Mouse (Mus musculus) forebrain, embryonic 10.5 days (tissue): ENCODE data around the gene Shbg. TPM values are rescaled to one million over a fixed set of nuclear protein-coding genes. Genes with fewer than 3 reads are reported as not detected.
"Not testable (repeated sequence)": the region's sequence is repeated elsewhere in the genome, so short reads cannot be mapped to it uniquely, and the experiment has no call there.

Experiments used
- DNase-seq: peaks from one replicate; pipeline ENCODE4 v3.0.0-alpha.2; 2017; ENCODE audit warnings: low spot score; ENCODE audit errors: extremely low spot score
- H3K27ac ChIP-seq: fragments of 300-500 bp; sonication (generic); 2 replicates; pipeline ENCODE4 v1.5.1; 2016; ENCODE audit warnings: mild to moderate bottlenecking
- H3K27me3 ChIP-seq: fragments of 300-500 bp; sonication (generic); 2 replicates; pipeline ENCODE4 v1.6.1; 2016; ENCODE audit warnings: mild to moderate bottlenecking; ENCODE audit not compliant: poor library complexity, severe bottlenecking
- H3K36me3 ChIP-seq: fragments of 300-500 bp; sonication (generic); replicated peaks from 2 replicates; pipeline ENCODE4 v1.6.1; 2016; ENCODE audit warnings: mild to moderate bottlenecking, moderate library complexity
- H3K4me1 ChIP-seq: fragments of 300-500 bp; sonication (generic); 2 replicates; pipeline ENCODE4 v1.6.1; 2016
- H3K4me3 ChIP-seq: fragments of 300-500 bp; sonication (generic); 2 replicates; pipeline ENCODE4 v1.5.1; 2016; ENCODE audit warnings: mild to moderate bottlenecking, moderate library complexity
- H3K9me3 ChIP-seq: fragments of 300-500 bp; sonication (generic); 2 replicates; pipeline ENCODE4 v1.6.1; 2016; ENCODE audit warnings: mild to moderate bottlenecking, moderate library complexity
- WGBS: fragments of 180-500 bp; shearing (Covaris S2); methylation state at CpG from one replicate; pipeline ENCODE4 v1.1.7; 2016; 5-methylcytosine and 5-hydroxymethylcytosine counted together
- polyA plus RNA-seq: library from polyadenylated mRNA; unstranded; fragments of >200 nt; fragmentation: Nextera tagmentation; extraction: Ambion mirVana; gene quantifications from 2 replicates; pipeline ENCODE4 v1.2.1, GENCODE M21; 2016

Shbg gene
- polyA plus RNA-seq, 1 experiment from 2014 or later = not detected

GRCm38 (mm10) chr11:69656065-69656455 is 38.4 kb upstream of the Shbg start:
- Histone ChIP-seq H3K27ac (no peak overlapping the region), H3K4me1 (peaks cover 45% of the 10 kb centered on the region), H3K4me3 (peak overlapping the region; percentile 29), H3K36me3 (peaks cover 91% of the 10 kb centered on the region), H3K27me3 (no peaks in the 10 kb centered on the region), H3K9me3 (no peaks in the 10 kb centered on the region)
- DNase-seq = no peak
- 87% methylated on average over 5 of the region's 5 CpGs for WGBS

- H3K4me3 ChIP-seq = peak within 1 kb of the TSS; percentile 29
- H3K27me3 ChIP-seq = no peaks in the 10 kb centered on the region
- DNase-seq = peak; percentile 77
- H3K9me3 ChIP-seq = no peaks in the 10 kb centered on the region
- peaks cover 97% of the 10 kb centered on the region for H3K36me3 ChIP-seq
- peaks cover 42% of the 10 kb centered on the region for H3K4me1 ChIP-seq
- WGBS = 26% methylated on average over 34 of the region's 34 CpGs
- H3K27ac ChIP-seq = peak within 1 kb of the TSS; percentile 56; the same call in 1 of the 2 replicates
These were observed 37.8 kb upstream of the Shbg start, which contains the start of gene Sox15 for GRCm38 (mm10) chr11:69655264-69656064. Sox15 (plus strand) TSS chr11:69655314.

- 50% methylated on average over 9 of the region's 9 CpGs for WGBS
- Histone ChIP-seq H3K9me3 (no peaks in the 10 kb centered on the region), H3K4me1 (peaks cover 42% of the 10 kb centered on the region), H3K27ac (0 out of 2 replicates have a peak overlapping the region, but pooled peaks have one; percentile 56), H3K36me3 (peaks cover 97% of the 10 kb centered on the region), H3K4me3 (peak overlapping the region; percentile 29), H3K27me3 (no peaks in the 10 kb centered on the region)
- no peak for DNase-seq
These were observed 37.1 kb upstream of the Shbg start for GRCm38 (mm10) chr11:69654760-69655159.

GRCm38 (mm10) chr11:69653399-69653798 is 35.7 kb upstream of the Shbg start:
- Histone ChIP-seq H3K27me3 (no peaks in the 10 kb centered on the region), H3K4me3 (no peak overlapping the region), H3K36me3 (peaks cover 97% of the 10 kb centered on the region), H3K9me3 (no peaks in the 10 kb centered on the region), H3K27ac (0 out of 2 replicates have a peak overlapping the region, but pooled peaks have one; percentile 3), H3K4me1 (peaks cover 39% of the 10 kb centered on the region)
- no peak for DNase-seq
- WGBS = 74% methylated on average over 5 of the region's 5 CpGs

GRCm38 (mm10) chr11:69645860-69646259 is 28.2 kb upstream of the Shbg start:
- no peaks in the 10 kb centered on the region for H3K9me3 ChIP-seq
- H3K4me3 ChIP-seq = no peak overlapping the region
- no peak for DNase-seq
- H3K4me1 ChIP-seq = no peaks in the 10 kb centered on the region
- 94% methylated on average over 5 of the region's 5 CpGs for WGBS
- H3K36me3 ChIP-seq = peaks cover 99% of the 10 kb centered on the region
- no peak overlapping the region for H3K27ac ChIP-seq
- no peaks in the 10 kb centered on the region for H3K27me3 ChIP-seq

GRCm38 (mm10) chr11:69635471-69635870 is 17.8 kb upstream of the Shbg start:
- no peaks in the 10 kb centered on the region for H3K27me3 ChIP-seq
- DNase-seq = no peak
- no peak overlapping the region for H3K27ac ChIP-seq
- peaks cover 33% of the 10 kb centered on the region for H3K4me1 ChIP-seq
- H3K4me3 ChIP-seq = peak overlapping the region; percentile 18; the same call in 1 of the 2 replicates
- WGBS = 91% methylated on average over 3 of the region's 3 CpGs
- no peaks in the 10 kb centered on the region for H3K9me3 ChIP-seq
- peaks cover 51% of the 10 kb centered on the region for H3K36me3 ChIP-seq

- H3K9me3 ChIP-seq = no peaks in the 10 kb centered on the region
- peaks cover 30% of the 10 kb centered on the region for H3K36me3 ChIP-seq
- DNase-seq = no peak
- WGBS = under 1% methylated on average over 49 of the region's 50 CpGs
- H3K27me3 ChIP-seq = no peaks in the 10 kb centered on the region
- H3K4me3 ChIP-seq = peak overlapping the region; percentile 99
- peak overlapping the region; percentile 99 for H3K27ac ChIP-seq
- H3K4me1 ChIP-seq = peaks cover 33% of the 10 kb centered on the region
These were observed 15.6 kb upstream of the Shbg start for GRCm38 (mm10) chr11:69633128-69633866.

GRCm38 (mm10) chr11:69632284-69633089 is 14.8 kb upstream of the Shbg start, which contains the start of gene Fxr2:
Fxr2 (plus strand) TSS chr11:69632990.
- Histone ChIP-seq H3K36me3 (peaks cover 22% of the 10 kb centered on the region), H3K9me3 (no peaks in the 10 kb centered on the region), H3K4me1 (peaks cover 33% of the 10 kb centered on the region), H3K4me3 (peak within 1 kb of the TSS; percentile 99), H3K27ac (peak within 1 kb of the TSS; percentile 99), H3K27me3 (no peaks in the 10 kb centered on the region)
- DNase-seq = peak; percentile 100
- under 1% methylated on average over 49 of the region's 56 CpGs for WGBS

GRCm38 (mm10) chr11:69629802-69630201 is 12.1 kb upstream of the Shbg start:
- H3K27ac ChIP-seq = no peak overlapping the region
- 70% methylated on average over 1 of the region's 1 CpGs for WGBS
- no peaks in the 10 kb centered on the region for H3K9me3 ChIP-seq
- no peak for DNase-seq
- peaks cover 23% of the 10 kb centered on the region for H3K4me1 ChIP-seq
- H3K27me3 ChIP-seq = no peaks in the 10 kb centered on the region
- H3K4me3 ChIP-seq = no peak overlapping the region; the same call in 1 of the 2 replicates
- no peaks in the 10 kb centered on the region; the same call in 1 of the 2 replicates for H3K36me3 ChIP-seq

- WGBS = 35% methylated on average over 6 of the region's 6 CpGs
- Histone ChIP-seq H3K27ac (no peak overlapping the region), H3K9me3 (no peaks in the 10 kb centered on the region), H3K4me3 (no peak overlapping the region), H3K4me1 (peaks cover 10% of the 10 kb centered on the region), H3K36me3 (0 out of 2 replicates have a peak, but pooled peaks cover under 1% of the 10 kb centered on the region), H3K27me3 (no peaks in the 10 kb centered on the region)
- DNase-seq = peak; percentile 79
These were observed 10.6 kb upstream of the Shbg start for GRCm38 (mm10) chr11:69628286-69628685.

GRCm38 (mm10) chr11:69624339-69624738 is 6.6 kb upstream of the Shbg start:
- not testable (repeated sequence) for H3K36me3 ChIP-seq, H3K27ac ChIP-seq, DNase-seq, H3K27me3 ChIP-seq, H3K9me3 ChIP-seq, H3K4me3 ChIP-seq
- 87% methylated on average over 2 of the region's 2 CpGs for WGBS
- H3K4me1 ChIP-seq = peaks cover 23% of the 10 kb centered on the region

- H3K36me3 ChIP-seq = 0 out of 2 replicates have a peak, but pooled peaks cover 2% of the 10 kb centered on the region
- WGBS = 75% methylated on average over 4 of the region's 4 CpGs
- peak overlapping the region; percentile 93; the same call in 1 of the 2 replicates for H3K27ac ChIP-seq
- no peak for DNase-seq
- peak overlapping the region; percentile 59 for H3K4me3 ChIP-seq
- 0 out of 2 replicates have a peak, but pooled peaks cover 1% of the 10 kb centered on the region for H3K27me3 ChIP-seq
- no peaks in the 10 kb centered on the region for H3K9me3 ChIP-seq
- peaks cover 27% of the 10 kb centered on the region for H3K4me1 ChIP-seq
These were observed 5.3 kb upstream of the Shbg start for GRCm38 (mm10) chr11:69623006-69623405.
